Mouse (Mus musculus) adrenal gland, adult 2 months (tissue): Measurements from ENCODE around the gene Ppfia3. TPM values are rescaled to one million over a fixed set of nuclear protein-coding genes. Genes with fewer than 3 reads are reported as not detected.

Experiments
- DNase-seq: peaks from one replicate; pipeline ENCODE4 v3.0.0; 2021
- polyA plus RNA-seq: library from polyadenylated mRNA; depleted of rRNA; stranded (reverse); fragments of >200 nt; gene quantifications from 2 replicates; pipeline ENCODE4 v1.2.3, GENCODE M21; 2012
- total RNA-seq, 2 experiments: library from RNA; stranded (reverse); gene quantifications; 2 replicates each; pipeline ENCODE4 v1.2.3; 2021

Ppfia3 gene
- total and polyA plus RNA-seq, 3 experiments: 1.1 to 4.3 (median 2.8) TPM

DNA sequence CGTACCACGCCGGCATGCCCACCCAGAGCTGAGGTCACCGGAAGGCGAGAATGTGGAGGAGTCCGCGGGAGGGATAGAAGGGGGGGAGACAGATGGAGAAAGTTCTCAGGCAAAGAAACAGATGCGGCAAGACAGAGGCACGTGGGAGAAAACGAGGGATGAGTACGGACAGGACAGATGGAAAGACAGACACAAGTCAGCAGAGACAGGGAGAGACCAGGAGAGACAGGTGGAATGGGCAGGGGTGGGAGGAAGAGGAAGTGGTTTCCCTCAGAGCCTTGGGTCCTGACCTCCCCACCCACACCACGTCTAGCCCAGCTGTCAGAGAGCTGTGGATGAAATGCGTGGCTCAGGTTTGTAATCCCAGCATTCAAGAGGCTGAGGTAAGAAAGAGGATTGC is 19.9 kb downstream of the Ppfia3 start:
- no peak for DNase-seq

DNA sequence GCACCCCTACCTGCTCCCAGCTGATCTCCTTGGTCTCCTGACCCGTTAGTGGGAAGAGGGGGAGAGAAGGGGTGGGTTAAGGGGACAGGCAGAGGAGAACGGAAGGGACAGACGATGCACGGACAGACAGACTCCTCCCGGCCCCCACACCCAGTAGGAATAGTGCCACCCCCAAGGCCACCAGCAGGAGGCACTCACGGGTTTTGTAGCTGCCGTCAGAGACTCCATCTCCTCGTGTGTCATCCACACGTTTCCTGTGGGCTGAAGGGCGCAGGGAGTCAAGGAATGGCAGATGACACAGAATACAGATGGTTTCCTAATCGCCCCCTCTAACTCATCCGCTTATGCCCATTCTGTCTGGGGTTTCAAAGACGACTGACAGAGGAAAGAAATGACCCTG is 23.3 kb downstream of the Ppfia3 start:
- no peak for DNase-seq

DNA sequence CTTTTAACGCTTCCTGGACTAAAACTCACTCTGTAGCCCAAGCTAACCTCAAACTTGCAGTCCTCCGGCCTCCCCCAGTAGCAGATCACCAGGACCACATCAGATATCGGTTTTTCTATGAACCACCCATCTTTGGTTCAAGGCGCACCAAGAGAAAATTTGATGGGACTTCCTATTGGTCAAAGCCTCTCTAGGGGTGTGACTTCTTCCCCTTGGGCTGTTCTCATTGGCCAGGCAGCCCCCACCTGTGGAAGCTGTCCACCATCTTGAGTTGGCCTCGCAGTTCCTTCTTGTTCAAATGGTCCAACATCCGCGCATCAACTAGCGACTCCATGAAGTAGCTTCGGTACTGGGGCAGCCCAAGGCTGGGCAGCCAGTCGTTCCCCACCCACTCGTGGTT is 24.7 kb downstream of the Ppfia3 start:
- DNase-seq: no peak

DNA sequence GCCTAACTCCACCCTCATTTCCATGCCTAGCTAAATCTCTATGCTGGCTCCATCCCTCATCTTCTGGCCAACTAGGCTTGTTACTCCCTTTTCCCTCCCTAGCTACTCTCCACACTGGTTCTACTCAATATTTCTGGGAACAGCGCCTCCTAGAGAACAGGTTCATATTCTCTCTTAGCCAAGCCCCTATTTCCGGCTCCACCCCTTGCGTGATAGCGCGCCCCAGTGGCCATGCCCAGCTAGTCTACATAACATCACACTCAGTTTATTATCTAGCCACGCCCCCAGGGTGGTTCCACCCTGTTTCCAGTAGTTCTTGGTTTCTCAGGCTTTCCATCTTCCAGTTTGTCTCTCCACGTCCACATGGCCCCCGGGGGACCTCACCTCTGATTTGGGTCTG is 25.5 kb downstream of the Ppfia3 start:
- peak; percentile 66 for DNase-seq

DNA sequence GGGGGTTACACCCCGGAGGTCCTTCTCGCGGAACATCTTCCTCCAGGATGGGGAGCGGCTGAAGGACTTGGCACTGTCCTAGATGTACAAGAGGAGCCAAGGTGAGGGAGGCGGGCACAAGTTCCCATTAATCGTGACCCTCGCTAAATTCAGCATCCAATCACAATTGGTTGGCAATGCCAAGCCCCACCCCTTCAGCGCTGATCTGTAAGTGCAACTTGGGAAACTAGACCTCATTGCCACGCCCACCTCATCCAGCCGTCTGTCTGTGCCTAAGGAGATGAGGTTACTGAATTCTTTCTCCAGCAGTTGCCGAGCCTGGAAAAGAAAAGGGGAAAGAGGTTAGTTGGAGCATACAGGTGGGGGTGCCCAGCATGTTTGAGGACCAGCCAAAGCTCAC is 26.1 kb downstream of the Ppfia3 start:
- peak; percentile 58 for DNase-seq

DNA sequence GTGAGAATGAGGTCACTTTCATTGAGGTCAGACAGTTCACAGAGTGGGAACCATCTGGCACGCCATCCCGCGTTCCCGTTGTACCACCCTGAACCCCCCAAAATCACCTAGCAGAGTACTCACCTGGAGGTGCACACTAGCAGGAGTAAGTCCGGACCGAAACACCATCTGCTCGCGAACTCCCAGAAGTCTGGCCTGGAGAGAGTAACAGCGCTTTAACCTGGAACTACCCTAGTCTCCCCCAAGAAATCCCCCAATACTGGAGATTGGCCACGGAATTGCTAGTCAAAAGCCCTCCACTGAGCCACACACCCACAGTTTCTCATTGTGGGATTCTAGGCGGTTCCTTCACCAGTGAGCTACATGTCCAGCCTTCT is 26.8 kb downstream of the Ppfia3 start:
- no peak for DNase-seq

DNA sequence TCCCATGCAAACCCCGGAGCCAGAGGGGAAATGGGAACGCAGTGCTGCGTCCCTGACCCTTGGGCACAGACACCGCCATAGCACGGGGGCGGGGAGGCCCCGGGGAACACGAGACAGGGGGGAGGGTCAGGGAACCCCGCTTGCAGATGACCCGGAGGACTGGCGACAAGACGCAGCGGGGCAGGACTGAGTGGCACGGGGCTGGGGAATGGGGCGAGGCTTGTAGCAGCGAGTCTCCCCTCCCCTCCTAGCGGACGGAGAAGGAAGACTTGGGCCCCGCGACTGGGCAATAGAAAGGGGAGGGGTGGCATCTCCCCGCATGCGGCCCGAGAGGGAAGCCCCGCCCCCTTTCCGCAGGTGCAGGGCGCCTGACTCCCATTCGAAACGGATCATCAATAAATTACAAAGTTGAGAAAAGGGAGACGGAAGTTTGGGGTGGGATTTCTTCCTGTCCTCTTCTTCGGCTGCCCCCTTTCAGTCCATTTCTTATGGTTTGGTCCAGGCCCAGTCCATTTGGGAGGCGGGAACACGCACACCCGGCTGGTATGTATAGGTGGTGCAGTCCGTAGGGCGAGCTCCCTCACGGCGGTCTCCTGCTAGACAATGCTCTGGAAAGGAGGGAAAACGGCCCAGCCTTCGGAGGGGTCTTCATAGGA is 27.3 kb downstream of the Ppfia3 start:
- DNase-seq: peak; percentile 75

DNA sequence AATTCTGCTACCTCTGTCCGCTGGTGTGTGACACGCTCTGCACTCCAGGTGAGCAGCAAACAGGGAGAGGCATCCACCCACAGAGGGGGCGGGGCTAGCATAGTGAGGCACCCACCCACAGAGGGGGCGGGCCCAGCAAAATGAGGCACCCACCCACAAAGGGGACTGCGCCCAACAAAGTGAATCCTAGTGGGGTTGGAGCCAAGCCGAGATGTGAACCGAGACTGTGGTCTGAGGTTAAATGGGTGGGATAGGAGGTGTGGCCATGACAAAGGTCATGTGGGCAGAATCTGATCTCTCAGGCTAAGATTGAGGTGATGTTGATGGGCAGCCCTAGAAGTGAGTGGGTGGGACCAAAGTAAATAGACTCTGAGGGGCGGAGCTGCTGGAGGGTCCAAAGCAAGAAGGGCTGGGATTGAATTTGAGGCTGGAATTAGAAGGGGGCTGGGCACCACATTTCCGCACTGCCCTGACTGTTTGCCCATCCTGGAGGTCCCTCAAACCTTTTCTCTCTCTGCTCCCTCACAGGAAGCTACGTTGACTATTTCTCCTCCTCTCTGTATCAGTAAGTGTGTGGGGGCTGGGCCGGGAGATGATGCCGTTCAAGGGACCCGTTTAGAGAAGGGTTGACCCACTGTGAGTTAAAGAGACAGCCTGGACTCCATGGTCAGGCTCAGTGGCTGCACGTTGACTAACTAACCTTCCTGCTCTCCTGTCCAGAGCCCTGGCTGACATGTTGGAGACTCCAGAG is 28.5 kb downstream of the Ppfia3 start:
- DNase-seq: no peak

DNA sequence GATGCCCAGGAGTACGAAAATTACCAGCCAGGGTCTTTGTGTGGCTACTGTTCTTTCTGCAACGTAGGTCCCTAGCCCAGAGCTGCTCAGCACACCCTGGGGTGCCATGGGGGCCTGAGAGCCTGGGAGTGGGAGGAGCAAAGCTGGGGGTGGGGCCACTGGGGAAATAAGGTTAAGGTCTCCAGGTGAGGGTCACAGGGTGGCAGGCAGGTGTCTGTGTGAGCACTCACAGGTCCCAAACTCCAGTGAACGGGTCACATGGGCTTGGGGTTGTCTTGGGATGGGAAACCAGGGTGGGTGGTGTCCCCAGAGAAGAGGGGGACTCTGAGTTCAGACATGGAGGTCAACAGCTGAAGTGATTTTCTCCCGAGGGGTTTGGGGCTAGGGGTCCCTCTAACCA is 29.4 kb downstream of the Ppfia3 start:
- no peak for DNase-seq

DNA sequence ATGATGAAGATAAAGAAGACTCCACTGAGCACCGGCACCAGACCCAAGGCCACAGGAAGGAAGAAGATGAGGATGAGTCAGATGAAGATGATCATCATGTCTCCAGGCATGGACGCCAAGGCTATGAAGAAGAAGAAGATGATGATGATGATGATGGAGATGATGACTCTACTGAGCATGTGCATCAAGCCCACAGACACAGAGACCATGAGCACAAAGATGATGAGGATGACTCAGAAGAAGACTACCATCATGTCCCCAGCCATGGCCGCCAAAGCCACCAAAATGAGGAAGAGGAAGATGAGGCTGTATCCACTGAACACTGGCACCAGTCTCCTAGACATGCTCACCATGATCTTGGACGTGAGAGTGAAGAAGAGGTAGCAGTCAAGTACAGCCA is 30.5 kb downstream of the Ppfia3 start:
- DNase-seq: no peak

DNA sequence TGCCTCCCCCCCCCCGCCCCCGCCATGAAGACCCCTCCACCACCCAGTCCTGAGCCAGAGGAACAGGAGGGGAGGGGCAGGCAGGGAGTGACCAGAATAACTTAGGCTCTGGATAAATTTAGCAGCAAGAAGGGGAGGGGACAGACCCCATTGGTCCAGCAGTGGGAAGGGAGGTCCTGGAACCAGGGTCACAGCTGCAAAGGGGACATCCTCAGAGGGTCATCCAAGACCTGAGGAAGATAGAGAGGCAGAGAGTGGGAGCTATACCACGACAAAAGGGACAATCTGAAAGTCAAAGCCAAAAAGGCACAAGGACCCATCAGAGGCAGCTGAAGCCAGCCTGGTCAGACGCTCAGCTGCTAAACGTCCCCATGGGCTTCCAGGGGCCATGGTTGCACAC is 31.8 kb downstream of the Ppfia3 start, which contains the start of gene Hrc:
Gene Hrc (plus strand): TSS at position 235 of the 400 bp plus-strand sequence.
- DNase-seq: no peak

DNA sequence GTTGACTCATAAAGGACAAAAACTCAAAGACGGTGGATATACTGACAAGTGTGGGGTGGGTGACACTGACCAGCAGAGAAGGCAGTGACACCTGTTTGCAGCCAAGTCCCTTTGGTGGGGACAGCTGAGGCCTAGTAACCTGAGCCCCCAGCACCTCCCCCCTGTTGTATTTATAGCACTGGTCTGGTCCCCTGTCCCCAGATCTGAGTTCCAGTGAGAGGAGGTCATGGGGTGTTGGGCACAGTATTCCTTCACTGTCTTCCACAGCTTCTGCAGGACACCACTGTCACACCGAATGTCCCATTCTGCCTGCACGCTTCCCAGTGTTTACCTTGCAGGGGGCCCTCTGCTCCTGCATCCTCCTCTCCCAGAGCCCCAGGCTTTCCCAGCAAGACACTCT is 32.2 kb downstream of the Ppfia3 start:
- DNase-seq: no peak

DNA sequence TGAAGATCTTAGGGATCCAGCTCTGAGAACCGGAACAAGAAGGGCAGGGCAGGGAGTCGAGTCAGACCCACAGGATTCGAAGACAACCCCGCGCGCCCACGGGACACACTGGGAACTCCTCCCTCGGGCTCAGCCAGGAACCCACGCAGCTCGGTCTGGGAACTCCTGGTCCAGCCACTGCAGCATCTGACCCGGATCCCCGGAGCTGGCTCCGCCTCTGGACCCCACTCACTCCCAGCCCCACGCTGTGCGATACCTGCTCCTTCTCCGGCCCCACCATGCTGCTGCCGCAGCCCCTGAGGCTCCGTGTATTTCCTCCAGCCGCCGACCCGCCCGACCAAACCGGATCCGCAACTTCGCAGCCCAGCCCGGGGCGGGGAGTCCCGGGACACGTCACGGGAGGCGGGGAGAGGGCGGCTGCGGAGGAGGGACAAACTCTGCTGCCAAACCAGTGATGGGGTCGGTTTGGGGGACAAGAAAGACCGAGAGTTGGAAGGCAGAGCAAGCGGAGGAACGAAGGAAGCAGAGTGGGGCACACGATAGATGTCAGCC is 33.3 kb downstream of the Ppfia3 start, which contains the start of gene Trpm4:
Gene Trpm4 (minus strand): TSS at position 350 of the 552 bp plus-strand sequence.
- peak; percentile 89 for DNase-seq

DNA sequence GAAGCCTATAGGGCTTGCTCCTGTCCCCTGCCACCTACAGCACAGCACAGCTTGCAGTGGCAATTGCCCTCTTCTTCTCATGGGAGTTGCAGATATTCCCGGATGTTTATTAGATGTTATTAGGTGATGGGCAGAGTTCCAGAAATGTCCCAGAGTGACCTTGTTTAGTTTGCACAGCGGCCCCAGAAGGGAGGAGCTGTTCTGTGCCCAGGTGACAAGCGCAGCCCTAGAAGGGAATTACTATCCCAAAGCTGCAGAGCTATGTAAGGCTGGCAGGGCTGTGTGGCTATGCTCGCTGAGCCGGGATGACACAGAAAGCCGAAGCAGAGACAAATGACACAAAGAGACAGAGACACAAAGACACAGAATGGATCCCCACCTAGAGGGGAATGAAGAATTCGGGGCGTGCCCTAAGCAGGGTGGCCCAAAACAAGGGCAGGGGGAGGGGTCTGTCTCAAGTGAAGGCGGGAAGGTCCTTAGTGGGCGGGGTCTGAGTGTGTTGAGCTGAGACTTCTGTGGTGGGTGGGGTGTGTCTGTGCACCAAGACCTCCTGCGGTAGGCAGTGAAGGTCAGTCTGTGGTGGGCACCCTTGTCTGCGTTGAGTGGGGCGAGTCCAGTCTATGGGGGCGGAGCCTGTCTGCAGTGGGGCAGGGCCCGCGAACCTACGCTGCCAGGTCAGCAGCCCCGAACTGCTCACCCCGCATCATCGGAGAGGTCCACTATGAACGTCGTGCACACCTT is 34.0 kb downstream of the Ppfia3 start:
- DNase-seq: peak; percentile 58

DNA sequence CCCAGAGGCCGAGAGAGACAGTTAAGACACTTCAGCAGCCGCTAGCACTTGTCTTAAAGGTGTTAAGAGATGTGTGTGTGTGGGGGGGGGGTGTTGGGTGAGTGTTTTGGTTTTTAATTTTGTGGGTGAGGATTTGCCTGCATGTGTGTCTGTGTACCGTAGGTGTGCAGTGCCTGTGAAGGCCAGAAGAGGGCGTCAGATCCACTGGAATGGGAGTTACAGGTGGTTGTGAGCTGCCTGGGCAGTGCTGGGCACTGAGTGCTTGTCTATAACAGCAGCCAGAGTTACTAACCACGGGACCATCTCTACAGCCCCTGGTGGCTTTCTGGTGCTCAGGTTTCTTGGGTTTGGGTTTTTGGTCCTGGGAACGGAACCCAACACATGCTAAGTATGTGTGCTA is 35.3 kb downstream of the Ppfia3 start:
- DNase-seq: no peak

DNA sequence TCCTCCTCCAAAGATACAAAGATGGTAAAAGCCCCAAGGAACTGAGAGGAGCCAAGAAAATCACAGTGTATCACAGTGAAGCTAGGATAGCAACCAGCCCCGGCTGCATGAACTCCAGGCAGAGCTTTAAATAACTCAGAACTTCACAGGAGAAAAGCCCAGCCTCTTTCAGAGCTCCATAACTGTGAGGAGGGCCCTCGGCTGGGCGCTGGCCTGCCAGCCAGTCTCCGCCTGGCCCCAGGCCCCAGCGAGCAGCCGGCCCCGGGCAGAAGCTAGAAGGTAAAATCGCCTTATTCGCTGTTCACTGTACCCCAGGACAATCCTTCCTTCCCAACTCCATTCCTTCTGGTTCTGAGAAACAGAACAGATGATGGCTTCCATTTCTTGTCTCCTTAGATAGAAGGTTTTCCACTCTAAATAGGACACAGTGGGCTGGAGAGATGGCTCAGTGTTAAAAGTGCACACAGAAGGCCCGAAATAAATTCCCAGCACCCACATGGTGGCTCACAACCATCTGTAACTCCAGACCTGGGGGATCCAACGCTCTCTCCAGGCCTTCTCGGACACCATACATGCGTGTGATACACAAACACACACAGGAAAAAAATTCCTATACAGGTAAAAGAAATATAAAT is 37.9 kb downstream of the Ppfia3 start:
- no peak for DNase-seq

DNA sequence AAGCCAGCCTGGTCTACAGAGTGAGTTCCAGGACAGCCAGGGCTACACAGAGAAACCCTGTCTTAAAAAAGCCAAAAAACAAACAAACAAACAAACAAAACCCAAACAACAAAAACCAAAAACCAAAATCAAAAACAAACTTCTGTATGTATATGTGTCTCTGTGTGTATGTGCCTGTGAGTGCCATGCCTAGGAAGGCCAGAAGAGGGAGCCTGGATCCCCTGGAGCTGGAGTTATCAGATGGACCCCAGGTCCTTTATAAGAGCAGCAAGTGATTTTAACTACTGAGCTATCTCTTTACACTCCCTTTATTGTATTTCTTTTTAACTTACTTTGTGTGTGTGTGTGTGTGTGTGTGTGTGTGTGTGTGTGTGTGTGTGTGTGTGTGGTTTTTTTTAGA is 41.0 kb downstream of the Ppfia3 start:
- no peak for DNase-seq

DNA sequence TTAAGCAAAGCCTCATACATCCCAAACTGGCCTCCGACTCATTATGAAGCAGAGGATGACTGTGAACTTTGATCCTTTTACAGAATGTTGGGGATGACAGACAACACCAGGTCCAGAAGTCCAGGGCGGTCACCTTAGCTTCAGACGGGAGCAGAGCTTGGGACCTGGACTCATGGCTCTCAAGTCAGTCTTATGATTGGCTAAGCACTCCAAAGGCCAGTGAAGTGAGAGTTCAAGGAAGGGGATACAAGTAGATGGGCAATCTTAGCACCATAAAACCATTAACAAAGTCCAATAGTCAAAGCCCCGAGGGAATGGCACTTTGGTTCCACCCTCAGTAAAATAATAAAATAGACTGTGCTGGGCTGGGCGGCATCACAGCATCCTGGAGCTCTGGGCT is 43.8 kb downstream of the Ppfia3 start:
- DNase-seq: no peak

DNA sequence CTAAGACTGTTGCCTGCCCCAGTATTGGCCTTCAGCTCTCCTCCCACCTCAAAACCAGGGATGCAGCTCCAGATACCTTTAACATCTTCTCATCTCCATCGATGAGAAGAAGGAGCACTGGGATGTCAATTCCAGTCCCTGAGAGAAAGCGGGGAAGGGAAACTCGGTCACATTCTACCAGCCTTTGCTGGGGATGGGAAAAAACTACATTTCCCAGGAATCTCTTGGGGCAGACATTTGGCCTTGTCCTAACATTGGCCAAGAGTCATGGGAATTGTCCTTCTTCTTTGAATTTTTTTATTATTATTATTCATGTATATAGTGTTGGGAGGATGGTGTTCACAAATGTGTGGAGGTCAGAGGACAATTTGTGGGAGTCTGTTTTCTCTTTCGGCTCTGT is 44.6 kb downstream of the Ppfia3 start:
- no peak for DNase-seq

DNA sequence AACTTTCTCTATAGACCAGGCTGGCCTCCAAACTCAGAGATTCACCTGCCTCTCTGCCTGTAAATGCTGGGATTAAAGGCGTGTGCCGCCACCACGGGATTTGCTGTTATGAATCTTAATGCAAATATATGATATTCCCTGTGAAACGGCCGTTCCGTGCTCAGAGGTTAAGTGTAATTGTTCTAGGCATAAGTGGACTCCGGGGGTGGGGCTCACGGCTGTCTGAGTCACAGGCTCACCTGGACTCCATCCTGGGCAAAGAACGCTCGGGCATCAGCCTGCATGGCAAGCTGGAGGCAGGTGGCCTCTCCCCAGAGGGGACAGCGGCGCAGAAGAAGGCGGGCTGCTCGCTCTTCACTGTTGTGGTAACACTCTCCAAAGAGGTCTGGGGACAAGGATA is 50.3 kb downstream of the Ppfia3 start:
- DNase-seq: no peak

DNA sequence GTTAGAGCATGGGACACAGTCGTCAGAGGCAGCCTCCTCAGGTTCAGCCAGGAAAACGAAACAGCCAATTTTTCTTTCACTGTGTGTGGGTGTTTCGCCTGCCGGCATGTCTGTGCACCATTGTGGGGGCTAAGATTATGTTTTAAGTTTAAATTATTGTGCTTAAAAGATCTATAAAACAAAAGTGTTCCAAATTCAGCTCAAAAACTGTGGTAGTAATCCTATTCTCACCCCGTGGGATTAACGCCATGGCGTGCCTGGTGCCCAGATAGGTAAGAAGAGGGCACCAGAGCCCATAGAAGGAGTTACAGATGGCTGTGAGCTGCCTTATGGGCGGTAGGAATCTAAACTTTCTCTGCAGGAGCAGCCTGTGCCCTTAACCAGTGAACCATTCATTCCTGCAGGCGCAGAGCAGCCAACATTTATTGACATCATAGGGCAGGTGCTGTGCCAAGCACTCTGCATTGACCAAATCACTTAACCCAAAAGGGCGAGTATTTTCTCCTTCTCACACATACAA is 51.6 kb downstream of the Ppfia3 start:
- DNase-seq: no peak

DNA sequence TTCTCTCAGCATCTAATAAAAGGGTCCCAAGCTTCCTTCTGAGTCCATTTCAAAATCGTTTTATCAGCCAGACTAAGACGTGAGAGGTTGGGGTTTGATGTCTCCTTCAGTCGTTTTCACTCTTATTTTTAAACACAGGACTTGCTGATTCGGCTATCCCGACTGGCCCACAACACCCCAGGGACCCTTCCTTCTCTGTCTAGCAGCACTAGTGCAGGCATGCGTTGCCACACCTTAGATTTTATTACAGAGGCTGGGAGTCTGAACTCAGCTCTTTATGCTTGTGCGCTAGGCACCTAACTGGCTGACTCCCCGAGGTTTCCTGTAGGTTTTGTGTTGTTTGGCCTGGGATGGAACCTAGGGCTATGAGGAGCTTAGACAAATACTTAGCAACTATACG is 53.3 kb downstream of the Ppfia3 start:
- no peak for DNase-seq
